ENCODE assay signal across 8 mouse cellular contexts in genomic region chr19:40894071-40894506, GRCm38 (mm10). TPM values are rescaled to one million over a fixed set of nuclear protein-coding genes. Genes with fewer than 3 reads are reported as not detected.
DNase-seq lines count a peak whose midpoint lies in the region; ATAC-seq and TF ChIP-seq lines count a peak whose summit lies in the region.

No protein-coding gene starts in this region.

- H3K4me2 ChIP-seq in embryonic facial prominence, embryonic 13.5 days = peak overlapping the region; percentile 72
- H3K4me2 ChIP-seq in intestine, embryonic 16.5 days (ENCODE audit: low read depth, low read length) = peak overlapping the region; percentile 54
- peak overlapping the region; percentile 78 for H3K4me2 ChIP-seq in neural tube, embryonic 15.5 days

- no peak for DNase-seq in left cerebral cortex, adult 2 months (ENCODE audit: extremely low spot score in 1 of 2, low spot score in 2 of 2)
- DNase-seq in left cerebral cortex, postnatal 4 days = no peak
- no peak for DNase-seq in spleen, adult 18-20 months
- no peak for DNase-seq in layer of hippocampus, postnatal 14 days (ENCODE audit: low spot score in 2 of 2)

- no peaks in the 10 kb centered on the region for H3K9me3 ChIP-seq in embryonic facial prominence, embryonic 13.5 days
- H3K9me3 ChIP-seq in intestine, embryonic 16.5 days (ENCODE audit: control insufficient read depth, low read length) = peaks cover 5% of the 10 kb centered on the region; the same call in 1 of the 2 replicates
- H3K9me3 ChIP-seq in neural tube, embryonic 15.5 days (replicated peaks) = no peaks in the 10 kb centered on the region

- H3K36me3 ChIP-seq in embryonic facial prominence, embryonic 13.5 days = peaks cover 6% of the 10 kb centered on the region; the same call in 1 of the 2 replicates
- no peaks in the 10 kb centered on the region for H3K36me3 ChIP-seq in intestine, embryonic 16.5 days (ENCODE audit: control insufficient read depth, insufficient read depth, low read length)
- H3K36me3 ChIP-seq in neural tube, embryonic 15.5 days = no peaks in the 10 kb centered on the region

- H3K9ac ChIP-seq in embryonic facial prominence, embryonic 13.5 days = peak overlapping the region; percentile 81
- H3K9ac ChIP-seq in intestine, embryonic 16.5 days (ENCODE audit: low read depth, low read length) = peak overlapping the region; percentile 87
- H3K9ac ChIP-seq in neural tube, embryonic 15.5 days (replicated peaks) = peak overlapping the region; percentile 63

- H3K4me3 ChIP-seq in left cerebral cortex, adult 2 months = peak overlapping the region; percentile 70
- peak overlapping the region; percentile 71 for H3K4me3 ChIP-seq in embryonic facial prominence, embryonic 13.5 days
- H3K4me3 ChIP-seq in intestine, embryonic 16.5 days (ENCODE audit: low read length) = peak overlapping the region; percentile 82
- peak overlapping the region; percentile 84 for H3K4me3 ChIP-seq in neural tube, embryonic 15.5 days (replicated peaks)

- no peaks in the 10 kb centered on the region for H3K4me1 ChIP-seq in embryonic facial prominence, embryonic 13.5 days
- H3K4me1 ChIP-seq in intestine, embryonic 16.5 days (ENCODE audit: control insufficient read depth, insufficient read depth, low read length) = no peaks in the 10 kb centered on the region
- peaks cover 12% of the 10 kb centered on the region; the same call in 1 of the 2 replicates for H3K4me1 ChIP-seq in neural tube, embryonic 15.5 days

- ATAC-seq in embryonic facial prominence, embryonic 13.5 days (ENCODE audit: insufficient number of reproducible peaks, insufficient read depth, low FRiP score, low TSS enrichment, low read depth) = 0 out of 2 replicates have a peak, but pooled peaks have one; percentile 3
- ATAC-seq in intestine, embryonic 16.5 days = peak; percentile 43; the same call in 1 of the 2 replicates
- peak; percentile 65 for ATAC-seq in neural tube, embryonic 15.5 days (ENCODE audit: low FRiP score)
- no peak for ATAC-seq in granulocyte monocyte progenitor cell, adult 5-6 weeks (replicated peaks; ENCODE audit: poor library complexity, severe bottlenecking)

- no peak for TF ChIP-seq CTCF in left cerebral cortex, adult 2 months (IDR thresholded peaks at IDR 0.05)

- H3K27me3 ChIP-seq in embryonic facial prominence, embryonic 13.5 days = peaks cover 32% of the 10 kb centered on the region
- H3K27me3 ChIP-seq in intestine, embryonic 16.5 days (replicated peaks; ENCODE audit: control insufficient read depth, insufficient read depth, low read length) = peaks cover 2% of the 10 kb centered on the region; the same call in 1 of the 2 replicates
- peaks cover 28% of the 10 kb centered on the region for H3K27me3 ChIP-seq in neural tube, embryonic 15.5 days (replicated peaks)

- intact Hi-C loops in left cerebral cortex, adult 2 months (cut with DNase I) = loop anchor here (1.0 to 10.0 kb wide), 3 partner anchors 21 to 121 kb away; partner anchors contain the start of gene Ccnj
- intact Hi-C loops in left cerebral cortex, postnatal 4 days (cut with DNase I) = loop anchor here (1.0 kb wide), 1 partner anchor 21 kb away; no protein-coding TSS in a partner anchor

- WGBS in embryonic facial prominence, embryonic 13.5 days = 49% methylated on average over 21 of the region's 21 CpGs
- WGBS in intestine, embryonic 16.5 days = 47% methylated on average over 21 of the region's 21 CpGs
- 47% methylated on average over 21 of the region's 21 CpGs for WGBS in neural tube, embryonic 15.5 days

- H3K27ac ChIP-seq in left cerebral cortex, adult 2 months = peak overlapping the region; percentile 85
- peak overlapping the region; percentile 97 for H3K27ac ChIP-seq in embryonic facial prominence, embryonic 13.5 days
- H3K27ac ChIP-seq in intestine, embryonic 16.5 days (ENCODE audit: low read length) = peak overlapping the region; percentile 92
- peak overlapping the region; percentile 97 for H3K27ac ChIP-seq in neural tube, embryonic 15.5 days (replicated peaks)

RNA-seq across cellular contexts. Expression of gene Zfp518a, which starts 0.4 kb away (rescaled TPM):
- total RNA-seq in left cerebral cortex, adult 2 months (2021) = 10 to 100 TPM in 1 of 2 experiments, 1 to 10 TPM in 1; 7.4 to 10.1 TPM
- total RNA-seq in left cerebral cortex, postnatal 4 days (2021) = 1 to 10 TPM; 9.0 to 9.5 TPM
- 10.4 and 12.0 TPM in 2 replicates for polyA plus RNA-seq in embryonic facial prominence, embryonic 13.5 days (2015; fragmentation: Nextera tagmentation; extraction: Ambion mirVana)
- polyA plus RNA-seq in intestine, embryonic 16.5 days (2015; fragmentation: Nextera tagmentation; extraction: Ambion mirVana) = 10.7 and 14.0 TPM in 2 replicates
- polyA plus RNA-seq in neural tube, embryonic 15.5 days (2015; fragmentation: Nextera tagmentation; extraction: Ambion mirVana) = 3.8 and 4.7 TPM in 2 replicates
- 1 to 10 TPM; 7.8 to 8.3 TPM for total RNA-seq in layer of hippocampus, postnatal 14 days (2021)
- total RNA-seq in granulocyte monocyte progenitor cell, adult 5-6 weeks (2014; fragmentation: Nextera tagmentation) = 15.9 and 18.2 TPM in 2 replicates
- 24.8 and 39.9 TPM in 2 replicates for total RNA-seq in granulocyte monocyte progenitor cell, adult 5-6 weeks (2017)
